33 mouse cellular contexts compared by ENCODE assay signal in genomic region chr10:119550630-119551029, GRCm38 (mm10).
"Had no signal": no experiment of that assay in that cellular context is flagged by ENCODE, and none has a peak within 500 bp of the region (broad histone marks: within the 10 kb centered on the region; RNA-seq: fewer than 3 reads in every experiment).

No protein-coding gene starts in this region.

- H3K27me3 ChIP-seq: limb, embryonic 12.5 days; limb, embryonic 13.5 days; limb, embryonic 15.5 days; liver, embryonic 12.5 days; liver, embryonic 13.5 days; liver, embryonic 15.5 days; lung, embryonic 15.5 days; megakaryocyte, embryonic 14.5 days; midbrain, embryonic 12.5 days; midbrain, embryonic 13.5 days; midbrain, embryonic 15.5 days; neural tube, embryonic 12.5 days; neural tube, embryonic 13.5 days had no signal

- H3K4me3 ChIP-seq: limb, embryonic 10.5 days; limb, embryonic 12.5 days; limb, embryonic 13.5 days; limb, embryonic 15.5 days; liver, embryonic 12.5 days; liver, embryonic 13.5 days; liver, embryonic 15.5 days; lung, embryonic 15.5 days; megakaryocyte, embryonic 14.5 days; midbrain, embryonic 10.5 days; midbrain, embryonic 12.5 days; midbrain, embryonic 13.5 days; midbrain, embryonic 15.5 days; myocyte; neural tube, embryonic 12.5 days; neural tube, embryonic 13.5 days had no signal

- DNase-seq: left cerebral cortex, postnatal 4 days; liver; liver, embryonic 13.5 days; liver, postnatal 0 days; lung, adult 18-20 months; lung, adult 2 months; lung, embryonic 14.5 days; lung, postnatal 10 days; lung, postnatal 14 days; lung, postnatal 36 days; lung, postnatal 4 days; midbrain, embryonic 14.5 days had no signal

- H3K36me3 ChIP-seq: limb, embryonic 10.5 days; limb, embryonic 12.5 days; limb, embryonic 13.5 days; limb, embryonic 15.5 days; liver, embryonic 12.5 days; liver, embryonic 13.5 days; liver, embryonic 15.5 days; lung, embryonic 15.5 days; midbrain, embryonic 10.5 days; midbrain, embryonic 12.5 days; midbrain, embryonic 13.5 days; midbrain, embryonic 15.5 days; neural tube, embryonic 12.5 days; neural tube, embryonic 13.5 days had no signal

- ATAC-seq: liver, embryonic 12.5 days; liver, postnatal 0 days; lung, postnatal 0 days; midbrain, embryonic 13.5 days; midbrain, embryonic 15.5 days; midbrain, embryonic 16.5 days had no signal

- H3K27ac ChIP-seq: limb, embryonic 10.5 days; limb, embryonic 12.5 days; limb, embryonic 13.5 days; limb, embryonic 15.5 days; liver, embryonic 12.5 days; liver, embryonic 13.5 days; liver, embryonic 14.5 days; liver, embryonic 15.5 days; lung, embryonic 15.5 days; macrophage; midbrain, embryonic 10.5 days; midbrain, embryonic 12.5 days; midbrain, embryonic 13.5 days; midbrain, embryonic 15.5 days; neural tube, embryonic 12.5 days; neural tube, embryonic 13.5 days had no signal

- H3K9ac ChIP-seq: limb, embryonic 12.5 days; limb, embryonic 13.5 days; limb, embryonic 15.5 days; liver, embryonic 12.5 days; liver, embryonic 13.5 days; liver, embryonic 14.5 days; liver, embryonic 15.5 days; liver, postnatal 0 days; lung, embryonic 14.5 days; lung, embryonic 15.5 days; midbrain, embryonic 12.5 days; midbrain, embryonic 13.5 days; midbrain, embryonic 15.5 days; neural tube, embryonic 12.5 days; neural tube, embryonic 13.5 days had no signal

- H3K4me1 ChIP-seq: limb, embryonic 10.5 days; limb, embryonic 12.5 days; limb, embryonic 13.5 days; limb, embryonic 15.5 days; liver, embryonic 12.5 days; liver, embryonic 13.5 days; liver, embryonic 15.5 days; lung, embryonic 15.5 days; megakaryocyte, embryonic 14.5 days; midbrain, embryonic 10.5 days; midbrain, embryonic 12.5 days; midbrain, embryonic 13.5 days; midbrain, embryonic 15.5 days; neural tube, embryonic 12.5 days; neural tube, embryonic 13.5 days had no signal

- H3K4me2 ChIP-seq: limb, embryonic 12.5 days; limb, embryonic 13.5 days; limb, embryonic 15.5 days; liver, embryonic 11.5 days; liver, embryonic 12.5 days; liver, embryonic 13.5 days; liver, embryonic 15.5 days; lung, embryonic 14.5 days; lung, embryonic 15.5 days; midbrain, embryonic 11.5 days; midbrain, embryonic 12.5 days; midbrain, embryonic 13.5 days; midbrain, embryonic 15.5 days; neural tube, embryonic 12.5 days; neural tube, embryonic 13.5 days had no signal

- H3K9me3 ChIP-seq: limb, embryonic 10.5 days; limb, embryonic 12.5 days; limb, embryonic 13.5 days; limb, embryonic 15.5 days; liver, embryonic 12.5 days; liver, embryonic 15.5 days; lung, embryonic 15.5 days; midbrain, embryonic 10.5 days; midbrain, embryonic 12.5 days; midbrain, embryonic 13.5 days; midbrain, embryonic 15.5 days; neural tube, embryonic 12.5 days; neural tube, embryonic 13.5 days had no signal
